Mouse (Mus musculus): ENCODE results near the gene Khnyn. TPM values are rescaled to one million over a fixed set of nuclear protein-coding genes. Genes with fewer than 3 reads are reported as not detected.

Gene Khnyn
- polyA plus RNA-seq, 1 experiment = 10.5 TPM

DNA sequence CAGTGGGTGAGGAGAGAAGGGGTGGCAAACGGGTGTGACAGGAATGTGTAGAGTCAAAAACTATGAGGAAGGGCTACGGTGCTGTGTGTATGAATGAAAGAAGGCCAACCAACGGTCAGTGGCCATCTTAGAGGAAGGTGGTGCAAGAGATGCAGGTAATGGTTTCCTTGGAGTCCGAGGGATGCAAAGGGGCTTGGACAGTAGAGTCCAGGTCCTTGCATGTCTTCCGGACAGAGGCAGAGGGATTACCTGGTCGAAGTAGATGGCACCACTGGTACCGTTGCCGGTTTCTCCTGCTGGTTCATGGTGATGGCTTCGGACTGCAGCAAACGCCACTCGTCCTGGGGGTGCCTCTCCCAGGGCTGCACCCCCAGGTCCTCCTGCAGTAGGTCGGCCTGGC is 1.1 kb upstream of the Khnyn start:
- Histone ChIP-seq H3K27me3 (replicated peaks) (no peaks in the 10 kb centered on the region), H3K36me3 (replicated peaks; ENCODE audit: low read length) (peaks cover 31% of the 10 kb centered on the region), H3K9me3 (no peaks in the 10 kb centered on the region), H3K4me3 (replicated peaks) (peak overlapping the region; percentile 94), H3K4me1 (peaks cover 91% of the 10 kb centered on the region)
- no peak for TF ChIP-seq FLI1 (IDR thresholded peaks at IDR 0.05; ENCODE audit: low read length)

- H3K4me1 ChIP-seq = peaks cover 91% of the 10 kb centered on the region
These were observed 581 bp upstream of the Khnyn start, which contains the start of gene Cbln3 for GRCm38 (mm10) chr14:55884166-55884565. TSS of gene Cbln3 (minus strand) at chr14:55884392.

DNA sequence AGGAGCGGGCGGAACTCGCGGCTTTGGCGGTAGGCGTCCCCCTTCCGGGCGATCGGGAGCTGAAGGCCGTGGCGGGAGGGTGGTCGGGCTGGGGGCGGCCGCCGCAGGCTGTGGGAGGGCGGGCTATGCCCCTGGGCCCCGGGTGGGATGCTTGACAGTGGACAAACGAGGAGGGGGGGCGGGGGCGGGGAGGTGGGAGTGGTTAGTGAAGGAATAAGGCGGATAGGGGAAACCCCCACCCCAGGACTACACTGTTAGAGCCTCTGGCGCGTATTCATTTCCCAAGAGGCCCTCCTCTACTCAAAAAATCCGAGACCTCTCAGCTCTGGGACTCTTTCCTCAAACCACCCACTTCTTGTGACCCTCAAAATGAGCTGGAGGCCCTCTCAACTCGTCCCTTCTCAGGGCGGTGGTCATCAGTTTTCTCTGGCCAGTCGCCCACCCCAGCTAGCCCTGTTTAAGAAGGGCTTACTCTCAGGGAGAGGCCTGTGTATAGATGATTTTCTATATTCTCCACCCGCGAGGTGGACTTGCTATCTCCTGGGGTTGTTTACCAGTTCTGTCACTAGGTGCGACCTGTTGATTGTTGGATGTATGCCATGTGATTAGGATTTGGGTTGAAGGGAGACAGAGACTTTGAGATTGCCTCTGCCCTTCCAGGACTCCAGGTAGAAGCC is 505 bp downstream of the Khnyn start:
- TF ChIP-seq GATA1 (IDR thresholded peaks at IDR 0.05; ENCODE audit: borderline replicate concordance, low read length) = no peak
- TF ChIP-seq FLI1 (IDR thresholded peaks at IDR 0.05; ENCODE audit: low read length) = no peak
- peaks cover 90% of the 10 kb centered on the region for H3K4me1 ChIP-seq

More at GRCm38 (mm10) chr14:55884166-55884565, 581 bp upstream of the Khnyn start, which contains the start of gene Cbln3:
- Histone ChIP-seq H3K9me3 (no peaks in the 10 kb centered on the region), H3K4me3 (replicated peaks) (peak within 1 kb of the TSS; percentile 94), H3K36me3 (replicated peaks; ENCODE audit: low read length) (peaks cover 36% of the 10 kb centered on the region), H3K27me3 (replicated peaks) (no peaks in the 10 kb centered on the region)
- TF ChIP-seq FLI1 (IDR thresholded peaks at IDR 0.05; ENCODE audit: low read length) = no peak
- no peak for TF ChIP-seq GATA1 (IDR thresholded peaks at IDR 0.05; ENCODE audit: borderline replicate concordance, low read length)

GRCm38 (mm10) chr14:55885791-55886271 is 1.1 kb downstream of the Khnyn start:
- no peaks in the 10 kb centered on the region for H3K9me3 ChIP-seq
- TF ChIP-seq FLI1 (IDR thresholded peaks at IDR 0.05; ENCODE audit: low read length) (no peak), GATA1 (IDR thresholded peaks at IDR 0.05; ENCODE audit: borderline replicate concordance, low read length) (no peak)
- no peaks in the 10 kb centered on the region for H3K27me3 ChIP-seq (replicated peaks)
- peak overlapping the region; percentile 94 for H3K4me3 ChIP-seq (replicated peaks)
- peaks cover 52% of the 10 kb centered on the region for H3K36me3 ChIP-seq (replicated peaks; ENCODE audit: low read length)
- peaks cover 90% of the 10 kb centered on the region for H3K4me1 ChIP-seq

More for the DNA sequence above, 505 bp downstream of the Khnyn start:
- H3K27me3 ChIP-seq (replicated peaks) = no peaks in the 10 kb centered on the region
- peaks cover 47% of the 10 kb centered on the region for H3K36me3 ChIP-seq (replicated peaks; ENCODE audit: low read length)
- H3K9me3 ChIP-seq = no peaks in the 10 kb centered on the region
- peak overlapping the region; percentile 94 for H3K4me3 ChIP-seq (replicated peaks)

DNA sequence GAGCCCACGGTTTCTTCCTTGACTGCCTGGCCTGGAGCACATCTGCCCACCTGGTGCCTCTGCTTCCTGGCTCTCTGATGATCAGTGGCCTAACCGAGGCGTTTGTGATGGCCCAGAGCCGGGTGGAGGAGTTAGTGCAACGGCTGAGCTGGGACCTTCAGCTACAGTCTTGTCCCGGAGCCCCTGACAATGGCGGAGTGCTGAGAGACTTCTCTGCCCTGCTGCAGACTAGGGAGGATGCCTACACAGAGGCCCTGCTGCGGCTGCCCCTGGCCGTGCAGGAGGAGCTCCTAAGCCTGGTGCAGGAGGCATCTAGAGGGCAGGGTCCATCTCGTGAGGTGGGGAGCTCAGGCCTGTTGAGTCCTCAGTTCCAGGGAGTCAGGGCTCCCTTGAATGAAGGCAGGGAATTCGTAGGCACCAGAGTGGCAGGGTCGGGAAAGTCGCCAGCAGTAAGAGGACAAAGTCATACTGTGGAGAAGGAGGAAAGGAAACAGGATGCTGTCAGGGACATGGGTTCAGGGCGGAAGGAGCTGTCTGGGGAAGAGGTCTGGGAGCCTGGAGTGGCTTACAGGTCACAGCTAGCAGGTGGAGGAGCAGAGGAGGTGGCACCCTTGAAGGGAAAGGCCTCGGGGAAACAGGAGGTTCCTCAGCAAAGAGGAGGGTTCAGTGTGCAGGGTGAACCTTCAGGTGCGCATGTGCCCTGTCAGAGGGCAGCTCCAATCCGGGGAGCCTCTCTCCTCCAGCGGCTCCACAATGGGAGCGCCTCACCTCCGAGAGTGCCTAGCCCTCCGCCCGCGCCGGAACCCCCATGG is 2.0 kb downstream of the Khnyn start:
- peak overlapping the region; percentile 94 for H3K4me3 ChIP-seq (replicated peaks)
- H3K9me3 ChIP-seq = no peaks in the 10 kb centered on the region
- H3K27me3 ChIP-seq (replicated peaks) = no peaks in the 10 kb centered on the region
- peaks cover 88% of the 10 kb centered on the region for H3K4me1 ChIP-seq
- H3K36me3 ChIP-seq (replicated peaks; ENCODE audit: low read length) = peaks cover 62% of the 10 kb centered on the region
- no peak for TF ChIP-seq GATA1 (IDR thresholded peaks at IDR 0.05; ENCODE audit: borderline replicate concordance, low read length)
- no peak for TF ChIP-seq FLI1 (IDR thresholded peaks at IDR 0.05; ENCODE audit: low read length)

GRCm38 (mm10) chr14:55897671-55898070 is 12.9 kb downstream of the Khnyn start:
- TF ChIP-seq FLI1 (IDR thresholded peaks at IDR 0.05; ENCODE audit: low read length) (no peak), GATA1 (IDR thresholded peaks at IDR 0.05; ENCODE audit: borderline replicate concordance, low read length) (no peak)
- Histone ChIP-seq H3K36me3 (replicated peaks; ENCODE audit: low read length) (peaks cover 70% of the 10 kb centered on the region), H3K4me1 (peaks cover 40% of the 10 kb centered on the region), H3K4me3 (replicated peaks) (no peak overlapping the region), H3K9me3 (no peaks in the 10 kb centered on the region), H3K27me3 (replicated peaks) (no peaks in the 10 kb centered on the region)

DNA sequence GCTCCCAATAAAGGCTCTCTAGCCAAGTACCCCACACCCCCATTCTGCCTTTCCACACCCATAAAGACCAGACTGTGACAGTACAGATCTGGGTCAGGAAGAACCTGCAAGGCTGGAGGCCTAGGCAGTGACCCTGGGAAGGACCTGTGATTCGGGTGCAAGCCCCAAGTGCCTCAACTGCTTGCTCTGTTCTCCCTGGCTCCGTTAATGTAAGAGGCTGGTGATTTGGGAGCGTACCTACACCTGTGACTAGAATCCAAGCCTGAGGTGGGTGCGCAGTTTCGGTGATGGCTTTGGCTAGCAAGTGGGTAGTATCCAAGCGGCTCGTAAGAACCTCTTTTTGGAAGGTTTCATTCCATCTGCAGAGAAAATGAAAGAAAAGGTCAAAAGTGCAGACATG is 14.2 kb downstream of the Khnyn start:
- no peaks in the 10 kb centered on the region for H3K27me3 ChIP-seq (replicated peaks)
- H3K9me3 ChIP-seq = no peaks in the 10 kb centered on the region
- H3K4me3 ChIP-seq (replicated peaks) = no peak overlapping the region
- H3K4me1 ChIP-seq = peaks cover 40% of the 10 kb centered on the region
- no peak for TF ChIP-seq GATA1 (IDR thresholded peaks at IDR 0.05; ENCODE audit: borderline replicate concordance, low read length)
- TF ChIP-seq FLI1 (IDR thresholded peaks at IDR 0.05; ENCODE audit: low read length) = no peak
- peaks cover 57% of the 10 kb centered on the region for H3K36me3 ChIP-seq (replicated peaks; ENCODE audit: low read length)

DNA sequence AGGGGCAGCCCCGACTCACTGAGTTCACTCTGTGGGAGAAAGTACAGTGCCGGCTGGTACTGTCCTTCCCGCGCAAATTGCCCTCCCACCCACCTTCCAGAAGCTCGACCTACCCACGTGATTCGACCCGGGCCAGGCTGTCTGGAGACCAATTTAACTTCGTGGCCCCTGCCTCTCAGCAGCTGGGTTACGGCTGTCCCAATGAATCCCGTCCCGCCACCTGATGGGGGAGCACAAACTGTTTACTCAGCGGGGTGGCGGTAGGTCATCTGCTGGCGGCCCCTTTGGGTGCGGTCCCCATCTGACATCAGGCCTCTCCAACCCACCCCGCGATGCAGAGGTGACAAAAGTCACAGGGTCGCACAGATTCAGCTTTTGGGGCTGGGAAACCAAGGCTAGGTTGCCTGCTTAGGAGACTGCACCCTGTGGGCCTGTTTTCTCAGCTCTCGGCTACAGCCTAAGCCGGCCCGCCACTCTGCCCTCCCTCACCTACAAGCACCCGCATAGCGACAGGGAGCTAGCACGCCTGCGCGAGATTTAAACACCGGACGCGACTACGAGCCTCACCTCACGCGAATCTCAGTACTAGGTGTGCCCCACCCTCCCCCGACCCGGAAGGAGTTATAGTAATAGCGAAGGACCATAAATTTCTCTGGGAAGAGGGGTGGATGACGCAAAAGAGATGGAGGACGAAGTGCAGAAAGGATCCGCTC is 15.1 kb downstream of the Khnyn start, which contains the start of gene Sdr39u1:
Gene Sdr39u1, minus strand, starts transcription at position 593 of the 713 bp plus-strand sequence.
- H3K4me3 ChIP-seq (replicated peaks) = peak within 1 kb of the TSS; percentile 91
- H3K36me3 ChIP-seq (replicated peaks; ENCODE audit: low read length) = peaks cover 48% of the 10 kb centered on the region
- TF ChIP-seq GATA1 (IDR thresholded peaks at IDR 0.05; ENCODE audit: borderline replicate concordance, low read length) (no peak), FLI1 (IDR thresholded peaks at IDR 0.05; ENCODE audit: low read length) (no peak)
- no peaks in the 10 kb centered on the region for H3K9me3 ChIP-seq
- H3K4me1 ChIP-seq = peaks cover 36% of the 10 kb centered on the region
- H3K27me3 ChIP-seq (replicated peaks) = no peaks in the 10 kb centered on the region

DNA sequence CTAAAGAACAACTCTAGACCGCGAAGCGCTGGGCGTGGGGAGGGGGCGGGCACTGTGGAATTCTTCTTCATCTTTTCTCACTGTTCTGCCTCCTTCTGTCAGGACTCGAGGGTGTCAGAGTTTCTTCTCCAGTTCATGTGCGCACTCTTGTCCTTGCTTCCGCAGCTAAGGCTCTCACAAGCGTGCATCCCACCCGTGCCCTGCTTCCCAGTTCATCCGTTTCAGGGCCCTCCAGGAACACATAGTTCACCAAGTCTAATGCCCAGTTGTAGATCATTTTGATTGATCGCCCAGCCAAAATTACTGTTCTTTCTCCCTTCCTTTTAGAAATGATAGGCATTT is 15.6 kb downstream of the Khnyn start:
- no peaks in the 10 kb centered on the region for H3K27me3 ChIP-seq (replicated peaks)
- peak overlapping the region; percentile 91 for H3K4me3 ChIP-seq (replicated peaks)
- no peaks in the 10 kb centered on the region for H3K9me3 ChIP-seq
- H3K4me1 ChIP-seq = peaks cover 34% of the 10 kb centered on the region
- H3K36me3 ChIP-seq (replicated peaks; ENCODE audit: low read length) = peaks cover 43% of the 10 kb centered on the region
- no peak for TF ChIP-seq FLI1 (IDR thresholded peaks at IDR 0.05; ENCODE audit: low read length)

All from megakaryocyte, embryonic 14.5 days (primary cell).